Mouse (Mus musculus): ENCODE results near the gene 1700017B05Rik.

- TF ChIP-seq CTCF (IDR thresholded peaks at IDR 0.05; ENCODE audit: low read depth, low read length) = no peak
- no peak for TF ChIP-seq EP300 (IDR thresholded peaks at IDR 0.05; ENCODE audit: insufficient read depth, low read depth, low read length)
- no peak for TF ChIP-seq POLR2A (IDR thresholded peaks at IDR 0.05; ENCODE audit: insufficient read depth, low read length)
Measured at GRCm38 (mm10) chr9:57270399-57270798, 8.0 kb upstream of the 1700017B05Rik start.
